Mouse (Mus musculus) hematopoietic multipotent progenitor cell, adult 10-12 weeks (in vitro differentiated cells): ENCODE results near the gene Smyd5. TPM values are rescaled to one million over a fixed set of nuclear protein-coding genes. Genes with fewer than 3 reads are reported as not detected.

Experiments used
- polyA plus RNA-seq: library from polyadenylated mRNA; stranded (reverse); fragments of >175 nt; gene quantifications from 2 replicates; pipeline ENCODE4 v1.2.3, GENCODE M21; 2012; ENCODE audit warnings: low replicate concordance

Smyd5 gene
- polyA plus RNA-seq: 6.8 and 28.1 TPM in 2 replicates

DNA sequence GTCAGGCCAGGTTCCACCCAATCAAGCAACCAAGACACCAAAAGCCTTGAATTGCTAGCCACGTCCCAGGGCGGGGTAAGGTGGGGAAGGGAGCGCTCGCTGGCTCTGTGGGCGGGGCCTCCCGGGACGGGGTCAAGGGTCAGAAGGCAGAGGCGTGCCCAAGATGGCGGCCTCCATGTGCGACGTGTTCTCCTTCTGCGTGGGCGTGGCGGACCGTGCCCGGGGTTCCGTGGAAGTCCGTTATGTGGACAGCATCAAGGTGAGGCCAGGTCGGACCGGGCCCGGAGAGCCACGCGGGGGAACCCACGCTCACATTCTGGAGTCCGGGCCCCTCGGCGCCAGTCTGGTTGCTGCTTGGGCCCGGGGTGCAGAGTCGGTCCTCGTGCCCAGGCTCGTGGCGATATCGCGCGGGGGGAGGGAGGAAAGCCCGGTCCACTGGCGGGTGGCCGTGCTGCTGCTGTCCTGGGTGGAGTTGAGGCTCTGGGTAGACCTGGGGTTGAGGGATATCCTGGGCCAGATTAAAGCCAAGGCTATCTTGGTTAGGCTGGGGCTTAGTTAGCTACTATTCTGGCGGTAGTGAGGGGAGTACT, at the start of gene Smyd5:
TSS of gene Smyd5 (plus strand) at position 148 of the 590 bp plus-strand sequence.

DNA sequence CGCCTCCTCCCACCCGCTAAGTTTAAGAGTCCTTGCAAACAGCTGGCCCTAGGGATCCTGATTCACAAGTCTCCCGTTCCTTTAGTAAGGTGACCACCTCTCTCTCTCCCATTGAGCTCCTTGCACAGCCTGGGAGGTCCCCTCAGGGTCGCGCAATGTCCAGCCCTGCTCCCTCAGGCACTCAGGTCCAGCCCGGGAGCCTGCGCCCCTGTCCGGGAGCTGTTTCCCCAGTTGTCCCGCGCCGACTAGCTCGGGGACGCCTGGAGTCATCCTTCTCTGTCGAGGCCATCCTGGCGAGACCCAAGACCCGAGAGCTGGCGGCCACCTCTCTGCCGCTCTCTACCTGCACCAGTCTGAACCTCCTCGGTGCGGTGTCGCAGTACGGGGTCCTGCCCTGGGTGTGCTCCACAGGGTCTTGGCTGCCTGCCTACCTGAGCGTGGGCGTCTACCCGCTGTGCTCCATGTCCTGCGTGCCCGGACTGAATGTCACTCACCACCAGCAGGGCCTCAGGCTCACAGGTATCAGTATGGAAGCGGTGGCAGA, 7.9 kb upstream of the Smyd5 start, which contains the start of gene Noto:
TSS of gene Noto (plus strand) at position 51 of the 544 bp plus-strand sequence.

DNA sequence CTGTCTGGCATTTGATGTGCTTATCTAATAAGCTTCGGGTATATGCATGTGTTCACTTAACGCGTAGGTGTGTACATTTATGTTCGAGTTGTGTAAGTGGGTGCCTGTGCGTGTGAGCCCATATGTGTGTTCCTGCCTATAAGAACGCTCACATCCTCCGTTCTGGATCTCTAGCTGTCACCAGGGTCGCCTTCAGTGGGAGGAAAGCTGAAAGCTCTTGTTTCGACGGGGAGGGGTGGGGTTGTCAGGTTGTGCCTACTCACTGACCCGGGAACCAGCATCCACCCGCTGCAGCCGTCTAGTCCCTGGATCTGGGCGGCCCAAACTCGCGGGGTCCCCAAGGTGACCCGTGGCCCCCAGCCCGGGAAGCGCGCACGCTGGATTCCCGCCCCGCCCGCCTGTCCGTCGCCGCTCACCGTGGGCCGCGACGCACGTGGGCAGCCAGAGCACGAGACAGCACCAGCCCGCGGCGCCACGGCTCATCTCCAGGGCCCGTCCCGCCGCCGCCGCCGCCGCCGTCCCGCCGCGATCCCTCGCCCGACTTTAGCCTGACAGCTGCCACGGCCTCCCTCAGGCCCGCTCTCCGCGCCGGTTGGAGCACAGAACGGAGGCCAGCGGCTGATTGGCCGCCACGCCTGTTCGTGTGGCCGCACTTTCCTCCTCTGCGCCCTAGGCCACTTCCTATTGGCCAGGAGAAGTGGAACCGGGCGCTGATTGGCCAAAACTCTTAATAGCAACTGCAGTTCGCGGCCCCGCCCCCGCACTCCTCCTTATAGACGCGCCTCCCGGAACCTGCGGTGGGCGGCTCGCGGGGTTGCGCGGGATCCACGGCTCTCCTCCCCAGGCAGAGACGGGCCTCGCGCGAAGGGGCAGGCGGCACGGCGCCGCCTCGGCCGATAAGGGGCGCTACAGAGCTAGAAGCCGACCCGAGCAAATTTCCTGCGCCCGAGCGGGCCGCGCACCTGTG, 19.2 kb downstream of the Smyd5 start, which contains the start of gene Cct7:
TSS of gene Cct7 (plus strand) at position 818 of the 967 bp plus-strand sequence.

DNA sequence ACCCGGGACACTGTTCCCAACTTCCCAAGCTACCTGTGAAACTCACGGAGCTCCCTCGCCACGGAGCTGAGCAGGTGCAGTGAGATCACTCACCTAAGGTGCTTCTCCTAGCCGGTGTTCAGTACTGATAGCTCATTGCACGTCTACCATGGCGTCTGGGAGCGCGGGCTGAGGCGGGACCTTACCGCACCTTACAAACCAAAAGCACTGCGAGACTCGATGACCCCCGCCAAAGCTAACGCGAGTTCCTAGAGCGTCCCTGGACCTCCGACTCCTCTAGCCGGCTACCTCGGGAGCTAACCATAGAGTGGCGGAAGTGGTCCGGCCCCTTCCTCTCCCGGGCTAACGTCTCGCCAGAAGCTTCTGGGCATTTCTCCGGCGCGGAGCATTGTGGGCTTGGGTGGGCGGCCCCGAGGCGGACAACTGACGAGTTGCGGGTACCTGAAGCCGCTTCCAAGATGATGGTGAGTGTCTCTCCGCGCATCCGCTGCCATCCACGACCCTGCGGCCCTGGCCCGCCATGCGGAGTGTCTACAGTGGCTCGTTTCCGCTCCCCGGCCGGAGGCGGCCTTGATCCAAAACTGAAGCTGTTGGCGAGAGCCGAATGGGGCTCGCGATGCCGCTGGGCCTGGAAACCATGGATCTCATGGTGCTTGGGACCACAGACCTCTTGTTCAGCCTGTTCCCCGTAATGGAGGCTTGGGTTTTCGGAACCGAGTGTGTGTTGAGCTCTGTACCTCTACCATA, 20.0 kb downstream of the Smyd5 start, which contains the start of gene Pradc1:
TSS of gene Pradc1 (minus strand) at position 307 of the 747 bp plus-strand sequence.

Other genes starting within 250 kb of the Smyd5 start
- gene Emx1, start 244.6 kb upstream of the Smyd5 start, polyA plus RNA-seq: not detected in 2 replicates
- 8.7 and 17.8 TPM in 2 replicates for gene Sfxn5, start 98.6 kb upstream of the Smyd5 start, polyA plus RNA-seq
- gene Rab11fip5, start 57.4 kb upstream of the Smyd5 start, polyA plus RNA-seq: 6.7 and 11.6 TPM in 2 replicates
- not detected in 2 replicates for gene Noto, start 8.1 kb upstream of the Smyd5 start, polyA plus RNA-seq
- 12.0 and 25.1 TPM in 2 replicates for gene Cct7, start 19.5 kb downstream of the Smyd5 start, polyA plus RNA-seq
- gene Pradc1, start 20.0 kb downstream of the Smyd5 start, polyA plus RNA-seq: 8.9 and 12.6 TPM in 2 replicates
- gene Fbxo41, start 71.0 kb downstream of the Smyd5 start, polyA plus RNA-seq: 0.06 and 0.15 TPM in 2 replicates
- gene Egr4, start 81.6 kb downstream of the Smyd5 start, polyA plus RNA-seq: 0.16 and 0.65 TPM in 2 replicates
- 0.58 and 0.67 TPM in 2 replicates for gene Alms1, start 155.5 kb downstream of the Smyd5 start, polyA plus RNA-seq